Mouse (Mus musculus) kidney, adult 2 months (tissue): Measurements from ENCODE around the gene Itga11.

Source experiments
- CTCF ChIP-seq: fragments of 200-500 bp; conservative IDR thresholded peaks from 2 replicates; pipeline ENCODE4 v1.5.1; 2011; ENCODE audit warnings: low read depth, mild to moderate bottlenecking, control low read depth, low read length, moderate library complexity, mixed read lengths; ENCODE audit not compliant: insufficient read depth, insufficient read length
- POLR2A ChIP-seq: fragments of 200-500 bp; IDR thresholded peaks from one replicate; pipeline ENCODE4 v1.6.1; 2011; ENCODE audit warnings: low read depth, low read length, control low read depth

DNA sequence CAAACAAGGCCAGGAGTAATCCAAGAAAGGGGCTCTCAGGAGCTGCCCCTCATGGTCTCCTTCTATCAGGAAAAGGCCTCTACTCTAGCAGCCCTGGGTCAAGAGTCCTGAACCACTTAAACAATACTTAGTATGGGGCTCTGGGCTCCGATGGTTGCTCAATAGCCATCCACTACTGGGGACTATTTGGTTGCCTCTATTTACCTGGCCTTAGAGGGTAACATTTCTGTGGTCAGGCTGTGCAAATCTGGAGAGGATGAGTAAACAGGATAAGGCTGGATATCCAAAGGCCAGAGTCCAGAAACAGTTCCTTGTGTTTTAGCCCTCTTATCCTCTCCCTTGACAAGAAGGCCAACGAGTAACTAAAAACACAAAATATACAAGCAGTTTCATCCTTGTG, 137.1 kb downstream of the Itga11 start:
- TF ChIP-seq CTCF (no peak), POLR2A (no peak)
